Mouse (Mus musculus): ENCODE results near the gene Btbd6.

Gene Btbd6

DNA sequence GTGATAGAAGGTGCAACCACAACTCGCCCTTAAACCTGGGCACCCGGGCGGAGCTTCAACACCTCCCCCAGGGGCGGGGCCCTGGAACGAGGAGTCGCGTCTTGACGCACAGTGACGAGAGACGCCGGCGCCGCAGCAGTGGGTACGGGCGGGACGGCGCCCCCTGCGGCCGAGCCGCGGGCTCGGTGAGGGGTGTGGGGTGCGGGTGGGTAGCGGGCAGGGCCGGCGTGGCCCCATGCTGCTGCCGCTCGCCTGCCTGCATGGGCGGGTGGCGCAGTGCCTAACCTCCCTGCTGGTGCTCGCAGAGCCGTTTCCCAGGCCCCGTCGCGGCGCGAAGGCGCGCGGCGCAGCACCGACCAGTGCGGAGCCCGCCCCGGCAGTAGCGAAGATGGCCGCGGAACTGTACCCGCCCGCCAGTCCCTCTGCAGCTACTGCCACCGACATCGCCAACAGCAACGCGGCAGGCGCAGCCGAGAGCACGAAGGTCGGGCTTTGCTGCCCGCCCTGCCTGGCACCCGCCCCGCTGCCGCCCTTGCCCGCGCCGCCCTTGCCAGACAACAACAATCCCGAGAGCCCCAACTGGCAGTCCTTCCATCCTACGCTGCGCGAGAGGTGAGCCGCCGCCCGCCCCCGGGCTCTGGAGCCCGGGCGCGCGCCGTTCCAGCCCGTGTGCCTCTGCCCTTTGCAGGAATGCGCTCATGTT lies at the start of gene Btbd6:
Btbd6 (plus strand) TSS at position 112 of the 703 bp plus-strand sequence.
- DNase-seq = peak; percentile 95 to 97

DNA sequence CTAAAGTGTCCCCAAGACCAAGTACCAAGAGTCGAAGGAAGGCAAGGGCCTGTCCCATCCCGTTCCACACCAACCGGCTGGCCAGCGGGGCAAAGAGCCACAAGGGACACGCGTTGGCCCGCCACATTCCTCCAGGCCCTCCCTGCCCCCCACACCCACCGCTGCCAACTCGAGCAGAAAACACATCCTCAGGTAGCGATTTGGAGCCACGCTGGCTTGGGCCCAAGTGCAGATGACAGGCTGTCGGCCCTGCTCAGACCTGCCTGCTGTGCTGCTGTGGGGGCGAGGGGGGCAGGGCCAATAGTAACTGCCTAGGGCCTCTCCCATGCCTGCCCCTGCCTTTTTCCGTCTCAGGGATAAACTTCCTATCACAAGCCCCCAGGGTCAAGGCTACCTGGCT lies 49.0 kb upstream of the Btbd6 start:
- no peak for DNase-seq

DNA sequence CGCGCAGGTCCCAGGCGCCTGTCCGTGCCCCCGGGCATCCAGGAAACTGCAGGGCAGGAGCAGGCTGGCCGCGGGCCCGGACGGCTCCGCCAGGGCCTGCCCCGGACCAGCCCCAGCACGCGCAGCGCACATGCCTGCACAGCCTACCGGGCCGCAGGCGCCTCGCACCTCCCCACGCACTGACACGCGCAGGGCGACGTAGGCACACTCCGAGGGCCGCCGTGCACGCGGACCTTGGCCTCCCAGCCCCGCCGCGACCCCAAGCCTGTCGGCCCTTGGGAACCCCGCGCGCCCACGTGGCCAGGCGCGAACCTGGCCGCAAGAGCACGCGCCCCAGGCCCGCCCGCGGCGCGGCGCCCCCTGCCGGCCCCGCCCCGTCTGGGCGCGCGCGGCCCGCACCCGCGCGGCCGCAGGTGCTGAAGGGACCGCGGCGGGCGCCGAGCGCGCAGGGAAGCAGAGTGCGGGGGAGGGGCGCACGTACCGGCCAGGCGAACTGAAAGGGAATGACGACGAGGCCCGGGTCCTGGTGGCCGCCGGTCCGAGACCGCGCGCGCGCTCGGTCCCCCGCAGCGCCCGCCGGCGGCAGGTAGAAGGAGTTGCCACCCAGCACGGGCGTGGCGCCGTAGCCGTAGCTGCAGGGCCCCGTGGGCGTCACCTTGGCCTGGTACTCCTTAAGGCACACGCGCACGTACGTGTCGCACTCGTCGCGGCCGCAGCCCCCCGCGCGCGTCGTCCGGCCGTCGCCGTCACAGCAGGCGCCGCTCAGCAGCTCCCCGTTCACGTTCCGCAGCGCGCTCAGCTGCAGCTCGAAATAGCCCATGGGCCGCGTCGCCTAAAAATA lies 47.7 kb upstream of the Btbd6 start:
- peak in 1 of 2 experiments; percentile 46 for DNase-seq

DNA sequence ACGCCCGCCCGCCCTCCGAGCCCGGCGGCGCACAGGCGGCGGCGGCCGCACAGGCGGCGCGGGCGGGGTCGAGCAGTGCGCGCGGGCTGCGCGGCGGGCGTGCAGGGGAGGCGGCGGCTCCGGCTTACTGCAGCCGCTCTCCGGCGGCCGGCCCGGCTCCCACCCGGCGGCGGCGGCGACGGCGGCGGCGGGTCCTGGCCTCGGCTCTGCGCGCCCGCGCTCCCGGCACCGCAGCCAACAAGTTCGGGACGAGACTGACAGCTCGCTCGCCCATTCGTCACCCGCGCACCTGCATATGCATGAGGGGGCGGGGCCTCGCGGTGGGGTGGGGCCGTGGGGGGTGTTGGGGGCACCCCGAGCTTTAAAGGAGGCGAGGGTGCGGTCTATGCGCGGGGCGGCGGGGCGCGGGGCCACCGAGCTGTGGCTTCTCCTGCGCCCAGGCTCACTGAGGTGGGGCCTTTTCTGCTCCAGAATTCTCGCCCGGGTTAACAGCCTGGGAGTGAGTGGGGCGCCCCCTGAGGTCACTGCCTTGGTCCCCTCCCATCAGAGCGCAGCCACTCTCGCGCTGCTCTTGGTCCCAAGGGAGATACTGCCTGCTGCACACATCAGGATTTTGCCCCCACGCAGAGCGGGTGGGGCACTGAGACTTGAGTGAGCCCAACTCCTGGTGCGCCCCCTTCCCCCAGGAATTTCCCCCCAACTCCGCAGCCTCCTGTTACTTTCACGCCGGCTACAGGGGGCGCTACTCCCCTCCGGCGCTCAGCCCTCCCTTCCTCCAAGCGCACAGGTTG lies 46.5 kb upstream of the Btbd6 start, which contains the start of gene Jag2:
Jag2 (minus strand) TSS at position 215 of the 791 bp plus-strand sequence.
- peak; percentile 50 to 74 for DNase-seq

DNA sequence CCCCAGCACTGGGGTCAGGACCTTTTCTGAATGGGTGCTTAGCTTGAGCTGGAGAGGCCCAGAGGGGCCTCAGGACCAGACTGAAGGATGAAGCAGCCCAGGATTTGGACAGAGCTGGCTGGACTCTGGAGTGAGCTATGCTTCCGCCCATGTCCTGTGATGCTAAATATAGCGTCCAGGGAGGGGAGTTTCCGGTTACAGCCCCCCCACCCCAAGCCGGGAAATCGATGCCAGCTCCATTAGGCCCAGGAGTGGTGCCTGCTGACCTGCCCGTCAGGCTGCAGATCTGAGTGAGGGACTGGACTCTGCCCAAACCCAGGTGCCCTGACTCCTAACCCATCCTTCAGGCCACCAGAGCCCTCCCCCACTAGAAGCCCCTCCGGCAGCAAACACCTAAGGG lies 43.6 kb upstream of the Btbd6 start:
- DNase-seq = no peak

DNA sequence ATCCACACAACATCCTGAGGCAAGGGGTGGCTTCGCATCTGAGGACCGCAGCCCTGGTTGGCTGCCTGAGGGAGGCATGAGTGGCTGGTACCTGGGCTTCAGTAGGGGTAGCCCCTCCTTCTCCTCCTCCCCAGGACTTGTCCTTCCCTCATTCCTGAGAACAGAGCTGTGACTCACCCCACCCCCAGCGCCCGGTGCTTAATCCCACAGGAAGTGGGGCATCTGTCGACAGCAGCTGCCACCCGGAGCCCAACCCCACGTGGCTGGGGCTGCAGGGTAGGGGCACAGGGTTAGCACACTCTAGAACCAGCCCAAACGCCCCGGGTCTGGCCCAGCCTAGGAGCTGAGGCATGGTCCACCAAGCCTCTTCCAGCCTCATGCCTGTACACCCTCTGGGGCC lies 38.4 kb upstream of the Btbd6 start:
- peak in 1 of 2 experiments; percentile 33 for DNase-seq

DNA sequence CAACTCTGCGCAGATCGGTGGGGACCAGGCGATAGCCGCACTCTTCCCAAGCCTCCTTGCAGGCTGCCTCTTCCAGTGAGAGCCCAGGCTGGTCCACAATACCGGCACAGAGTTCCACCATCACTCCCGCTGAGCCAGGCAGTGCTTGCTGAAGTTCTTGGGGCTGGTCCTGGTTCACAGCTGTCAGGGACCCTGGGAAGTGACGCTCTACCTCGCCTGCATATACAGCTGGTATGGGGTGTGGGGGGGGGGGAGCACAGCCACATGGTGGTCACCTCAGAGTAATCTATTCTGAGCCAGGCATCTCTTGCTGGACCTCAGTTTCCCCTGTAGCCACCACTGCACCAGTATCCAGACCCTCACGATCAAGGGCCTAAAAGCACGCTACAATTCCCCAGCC lies 37.9 kb upstream of the Btbd6 start:
- DNase-seq = no peak

DNA sequence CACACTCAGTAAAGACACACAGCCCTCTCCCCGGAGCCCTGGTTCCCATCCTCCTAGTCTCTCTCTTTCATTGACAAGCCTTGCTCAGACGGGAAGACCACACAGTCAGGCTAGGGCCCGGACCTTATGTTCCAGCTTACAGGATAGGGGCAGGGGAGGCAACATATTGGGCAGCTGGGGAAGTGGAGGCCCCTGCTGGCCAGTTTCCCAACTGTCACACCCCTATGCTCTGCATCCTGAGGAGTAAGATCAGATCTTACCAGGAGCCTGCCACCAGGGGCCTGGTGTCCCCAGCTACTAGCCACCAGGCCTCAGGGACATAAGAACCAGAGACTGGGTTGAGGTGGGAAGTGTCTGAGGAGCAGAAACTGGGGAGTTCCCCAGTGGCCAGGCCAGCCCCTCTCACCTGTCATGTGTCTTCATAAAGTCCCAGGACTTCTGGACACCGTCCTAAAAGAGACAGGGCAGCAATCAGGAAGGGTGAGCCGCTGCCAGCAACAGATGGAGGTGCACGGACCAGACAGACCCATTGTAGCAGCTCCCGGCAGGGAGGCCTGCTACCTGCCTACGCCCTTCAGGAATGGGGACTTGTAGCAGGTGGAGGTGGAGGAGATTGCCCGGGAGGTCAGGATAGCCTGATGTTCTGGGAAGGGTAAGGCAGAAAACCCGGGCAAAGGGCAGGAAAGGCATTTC lies 37.3 kb upstream of the Btbd6 start:
- DNase-seq = peak; percentile 84 to 87

DNA sequence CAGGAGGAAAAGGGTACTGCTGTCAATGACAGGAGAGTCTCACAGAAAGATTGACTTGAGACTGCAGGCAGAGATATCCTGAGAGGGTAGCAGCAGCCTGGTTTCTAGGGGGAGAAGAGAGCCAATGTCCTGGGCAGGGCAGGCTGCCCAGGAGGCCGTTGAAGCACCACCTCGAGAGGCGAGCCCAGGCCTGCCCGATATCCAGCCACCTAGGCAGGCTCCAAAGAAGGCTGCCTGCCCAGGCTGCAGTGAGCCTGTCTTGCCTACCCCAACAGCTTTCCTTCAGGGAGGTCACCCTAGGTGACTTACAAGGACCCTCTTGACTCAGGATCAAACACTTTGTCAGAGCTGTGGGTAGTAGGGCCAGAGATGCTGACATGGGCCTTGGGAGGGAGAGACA lies 36.0 kb upstream of the Btbd6 start:
- no peak for DNase-seq

DNA sequence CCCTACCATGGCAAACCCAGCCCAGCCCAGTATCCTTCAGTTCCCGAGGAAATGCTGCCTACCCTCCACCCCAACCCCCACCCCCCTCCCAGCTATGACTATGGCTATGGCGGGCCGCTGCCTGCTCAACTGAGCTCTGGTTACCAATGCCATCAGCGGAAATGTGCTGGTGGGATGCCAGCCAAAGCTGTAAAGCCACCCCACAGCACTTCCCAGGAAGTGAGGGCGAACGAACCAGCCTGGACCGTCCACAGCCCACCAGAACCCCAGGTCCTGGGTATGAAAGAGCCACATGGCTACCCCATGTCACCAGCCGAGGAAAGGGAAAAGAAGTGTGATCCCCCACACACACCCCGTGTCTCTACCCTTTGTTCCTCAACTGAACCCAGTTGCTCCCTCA lies 35.6 kb upstream of the Btbd6 start:
- no peak for DNase-seq

DNA sequence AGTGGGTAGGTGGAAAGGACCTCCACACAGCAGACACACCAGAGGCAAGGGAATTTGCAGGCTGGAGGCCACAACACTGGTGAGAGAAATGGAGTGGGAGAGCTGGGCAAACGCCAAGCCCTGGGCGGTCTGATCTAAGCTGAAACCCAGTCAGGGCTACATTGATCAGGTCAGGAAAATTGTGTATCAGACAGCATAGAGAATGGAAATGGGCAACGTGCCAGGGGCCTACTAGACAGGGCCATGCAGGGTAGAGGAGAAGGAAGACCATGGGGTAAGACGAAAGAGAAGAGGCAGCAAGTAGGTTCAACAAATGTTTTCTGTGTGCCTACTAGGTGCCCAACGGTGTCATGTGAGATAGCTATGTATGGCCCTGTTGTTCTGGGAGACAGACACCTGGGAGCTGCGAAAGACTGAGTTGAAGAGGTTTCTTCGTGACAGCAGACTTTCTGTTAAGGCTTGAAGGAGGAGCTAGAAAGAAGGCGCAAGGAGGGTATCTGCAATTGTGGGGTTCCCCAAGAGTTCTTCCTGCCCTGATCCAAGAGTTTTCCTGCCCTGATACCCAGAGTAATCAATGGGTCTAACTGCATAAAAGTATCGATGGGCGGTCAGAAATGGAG lies 35.0 kb upstream of the Btbd6 start:
- peak in 1 of 2 experiments; percentile 64 for DNase-seq

DNA sequence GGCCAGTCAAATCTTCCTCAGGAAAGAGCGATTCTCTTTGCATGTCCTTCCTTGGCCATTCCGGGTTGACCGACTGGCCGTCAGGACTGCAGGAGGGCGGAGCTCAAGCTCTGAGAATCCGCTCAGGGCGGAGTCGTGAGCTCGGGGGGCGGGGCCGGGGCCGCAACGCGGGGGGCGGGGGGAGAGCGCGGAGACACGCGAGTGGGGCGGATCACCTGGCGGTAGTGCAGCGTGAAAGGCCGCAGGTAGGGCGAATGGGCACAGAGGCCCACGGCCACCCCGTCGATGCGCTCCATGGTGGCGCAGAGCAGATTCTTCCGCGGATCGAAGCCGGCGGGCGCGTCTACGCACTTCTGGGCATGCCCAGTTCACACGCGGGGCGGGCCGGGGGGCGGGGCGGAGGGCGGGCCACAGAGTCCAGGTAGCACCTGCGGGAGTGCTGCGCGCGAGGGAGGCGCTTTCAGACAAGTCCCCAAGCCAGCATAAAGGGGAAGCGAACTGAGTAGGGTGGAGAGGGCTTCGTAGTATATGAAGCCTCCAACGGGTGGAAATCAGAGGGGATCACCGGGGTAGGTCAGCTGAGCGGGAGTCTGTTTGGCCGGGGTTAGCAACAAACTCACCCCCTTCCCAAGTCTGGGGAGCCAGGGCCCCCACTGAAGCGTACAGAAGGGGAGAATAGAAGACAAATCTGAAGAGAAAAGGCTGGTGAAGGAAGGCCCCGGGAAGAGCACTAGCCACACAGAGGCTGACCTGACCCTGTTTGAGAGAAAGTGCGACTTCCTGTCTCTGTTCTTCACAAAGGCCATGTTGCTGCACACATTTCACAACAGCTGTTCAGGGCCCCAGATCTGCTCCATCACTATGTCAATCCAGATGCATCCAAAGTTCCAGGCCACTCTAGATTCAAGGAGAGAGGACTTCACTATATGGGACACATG lies 34.2 kb upstream of the Btbd6 start, which contains the start of gene Nudt14:
Nudt14 (minus strand) TSS at position 349 of the 938 bp plus-strand sequence.
- peak; percentile 84 for DNase-seq

DNA sequence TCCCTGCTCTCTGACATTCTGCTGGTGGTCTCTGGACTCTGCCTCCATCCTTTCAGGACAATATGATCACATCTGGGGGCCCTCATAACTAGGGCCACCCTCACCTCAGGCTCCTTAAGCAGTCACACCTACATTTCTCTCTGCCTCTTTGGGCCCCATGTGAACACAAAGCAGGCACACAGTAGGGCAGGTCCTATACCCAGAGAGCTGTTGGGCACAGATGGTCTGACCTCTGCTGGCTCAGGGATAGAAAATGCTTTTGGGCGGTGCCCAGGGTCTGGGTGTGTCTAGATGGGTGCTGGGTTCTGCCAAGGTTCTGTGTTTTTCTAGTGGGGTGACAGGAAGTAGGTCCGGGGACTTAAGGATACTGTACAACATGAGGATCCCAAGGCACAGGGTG lies 32.6 kb upstream of the Btbd6 start:
- DNase-seq = no peak

DNA sequence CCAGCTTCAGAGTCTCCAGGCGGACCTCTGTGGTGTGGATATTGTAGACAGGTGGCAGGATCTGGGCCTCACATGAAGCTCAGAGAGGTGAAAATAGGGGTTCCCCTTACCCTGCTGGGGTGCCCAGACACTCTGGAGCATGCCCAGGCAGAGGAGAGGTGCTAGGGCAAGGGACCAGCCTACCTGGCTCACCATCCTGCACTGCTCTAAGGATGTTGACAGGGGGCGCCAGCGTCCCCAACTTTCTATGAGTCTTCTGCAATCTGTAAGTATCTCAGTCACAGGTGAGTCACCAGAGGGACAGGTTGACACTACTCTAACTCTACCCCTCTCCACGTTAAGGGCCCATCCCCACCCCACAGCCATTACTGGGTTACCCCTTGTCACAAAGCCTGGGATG lies 29.0 kb upstream of the Btbd6 start:
- peak; percentile 59 to 72 for DNase-seq

DNA sequence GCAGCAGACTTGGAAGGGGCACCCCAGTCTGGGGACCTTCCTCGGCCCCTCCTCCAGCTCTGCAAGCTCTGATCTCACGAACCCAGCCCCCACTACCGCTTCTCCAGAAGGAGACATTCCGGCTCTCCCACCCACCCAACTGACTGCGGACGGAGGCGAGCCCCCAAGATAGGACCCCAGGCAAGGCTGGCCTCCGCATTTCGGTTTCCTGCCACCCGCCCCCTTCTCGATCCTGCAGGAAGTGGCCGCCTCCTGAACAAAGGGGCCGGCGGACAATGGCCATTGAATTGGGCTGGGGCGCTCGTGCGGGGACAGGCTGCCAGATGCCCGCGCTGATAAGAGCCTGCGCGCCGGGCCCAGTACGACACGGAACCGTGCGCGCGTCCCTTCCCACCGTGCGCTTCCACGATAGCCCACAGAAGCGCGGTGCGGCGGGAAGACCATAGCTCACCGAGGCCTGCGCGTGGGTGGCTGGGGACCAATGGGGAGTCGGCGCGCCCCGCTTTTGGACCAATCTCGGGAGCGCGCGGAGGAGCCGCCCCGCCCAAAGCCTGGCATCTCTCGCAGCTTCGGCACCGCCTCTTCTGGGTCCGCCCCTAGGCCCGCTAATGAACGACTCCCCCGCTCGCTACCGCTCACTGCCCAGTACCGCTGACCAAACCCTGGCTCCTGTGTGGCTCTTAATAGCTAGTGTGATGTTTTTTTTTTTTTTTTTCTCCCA lies 26.1 kb upstream of the Btbd6 start:
- DNase-seq = peak; percentile 93 to 96

DNA sequence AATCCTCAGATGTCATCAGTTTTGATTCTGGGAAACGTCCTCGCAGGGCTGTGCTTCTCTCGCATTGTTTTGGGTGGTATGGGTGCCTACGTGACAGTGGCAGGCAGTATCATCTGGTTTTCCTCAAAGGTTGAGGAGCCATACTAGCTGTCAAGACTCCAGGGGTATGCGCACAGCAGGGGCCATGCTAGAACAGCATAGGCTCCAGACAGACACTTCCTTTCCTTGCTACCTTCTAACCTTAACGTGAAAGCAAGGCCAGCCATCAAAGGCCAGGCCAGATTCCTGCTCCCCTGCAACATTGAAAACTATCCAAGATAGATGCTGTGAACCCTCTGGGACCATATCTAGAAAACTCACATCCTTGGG lies 25.5 kb upstream of the Btbd6 start:
- peak in 1 of 2 experiments; percentile 52 for DNase-seq

DNA sequence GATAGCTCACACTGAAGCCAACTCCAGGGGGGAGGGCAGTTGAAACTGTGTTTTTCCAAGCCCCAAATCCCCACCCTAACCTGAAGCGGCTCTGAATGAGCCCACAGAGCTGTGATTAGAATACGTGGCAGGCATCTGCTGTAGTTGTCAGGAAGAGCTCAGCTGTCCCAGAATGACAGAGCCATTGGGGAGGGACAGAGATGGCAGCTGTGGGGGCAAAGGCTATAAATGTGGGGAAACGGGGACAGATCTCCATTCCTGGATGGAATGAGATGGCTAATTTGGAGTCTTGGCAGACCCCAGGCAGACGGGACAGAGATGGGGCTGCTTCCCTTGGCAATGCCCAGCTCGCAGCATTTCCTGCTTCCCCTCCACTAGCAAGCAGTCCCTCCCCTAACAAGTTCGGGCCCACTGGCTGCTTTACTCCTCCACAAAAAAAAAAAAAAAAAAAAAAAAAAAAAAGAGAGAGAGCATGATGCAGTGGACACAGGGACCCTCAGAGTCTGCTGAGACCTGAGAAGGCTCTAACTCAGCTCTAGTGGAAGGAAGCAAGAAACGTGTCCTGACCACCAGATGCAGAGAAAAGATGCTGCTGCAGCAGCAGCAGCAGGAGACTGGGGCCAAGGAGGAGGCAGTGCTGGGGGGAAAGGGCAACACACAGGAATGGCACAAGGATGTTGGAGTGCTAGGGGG lies 25.0 kb upstream of the Btbd6 start:
- no peak for DNase-seq

DNA sequence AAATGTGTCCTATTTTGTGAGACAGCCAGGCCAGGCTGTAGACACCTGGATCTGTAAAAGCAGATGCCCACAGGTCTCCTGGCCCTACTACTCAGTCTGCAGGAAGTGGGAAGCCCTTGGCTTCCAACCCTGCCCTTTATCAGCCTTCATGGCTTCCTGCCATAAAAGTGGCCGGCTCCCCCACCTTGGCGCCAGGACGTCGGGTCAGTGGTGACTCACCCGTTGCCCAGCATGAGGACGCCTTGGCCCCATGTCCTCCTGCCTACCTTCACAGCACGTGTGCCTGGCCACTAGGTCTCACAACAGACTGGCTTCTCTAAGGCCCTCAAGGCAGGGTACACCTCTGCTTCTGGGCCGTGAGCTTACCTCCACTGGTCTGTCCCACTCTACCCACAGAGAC lies 23.8 kb upstream of the Btbd6 start:
- DNase-seq = peak; percentile 55 to 75

DNA sequence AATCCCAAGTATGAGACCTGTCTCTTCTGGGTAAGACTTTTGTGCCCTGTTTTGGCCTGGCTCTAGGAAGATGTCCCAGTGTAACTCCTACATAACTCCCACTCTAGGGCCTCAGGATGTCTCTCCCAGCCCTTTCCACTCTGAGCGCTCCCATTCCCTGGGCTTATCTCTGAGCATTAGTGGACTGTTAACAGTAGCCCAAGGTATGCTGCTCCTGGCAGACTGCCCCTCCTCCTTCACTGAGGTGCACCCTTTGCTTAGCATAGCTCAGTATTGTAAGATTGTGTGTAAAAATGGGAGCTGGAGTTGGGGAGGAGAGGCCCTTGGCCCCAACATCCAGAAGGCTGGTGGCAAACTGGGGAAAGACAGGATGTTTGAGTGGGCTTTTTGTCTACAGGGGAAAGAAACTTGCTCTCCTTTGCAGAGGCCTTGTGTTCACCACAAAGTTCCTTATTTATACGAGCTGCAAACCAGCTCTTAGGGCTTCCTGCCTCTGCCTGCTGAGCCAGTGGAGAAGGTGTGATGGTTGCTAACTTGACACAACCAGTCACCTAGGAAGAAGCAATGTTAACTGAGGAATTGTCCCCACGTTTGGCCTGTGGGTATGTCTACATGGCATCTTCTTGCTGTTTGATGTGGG lies 23.2 kb upstream of the Btbd6 start:
- no peak for DNase-seq

Measured in cerebellum, postnatal 25 days (tissue).